Mouse (Mus musculus) mesoderm, embryonic 11.5 days (tissue): ENCODE data around the gene Gm29797.

Source experiments
- DNase-seq: peaks from one replicate; pipeline ENCODE4 v3.0.0-alpha.2; 2012; ENCODE audit warnings: low read depth, low spot score

Gene Gm29797

GRCm38 (mm10) chr2:181656734-181657133 is at the start of gene Gm29797:
TSS of gene Gm29797 (plus strand) at chr2:181657034.
- no peak for DNase-seq

DNA sequence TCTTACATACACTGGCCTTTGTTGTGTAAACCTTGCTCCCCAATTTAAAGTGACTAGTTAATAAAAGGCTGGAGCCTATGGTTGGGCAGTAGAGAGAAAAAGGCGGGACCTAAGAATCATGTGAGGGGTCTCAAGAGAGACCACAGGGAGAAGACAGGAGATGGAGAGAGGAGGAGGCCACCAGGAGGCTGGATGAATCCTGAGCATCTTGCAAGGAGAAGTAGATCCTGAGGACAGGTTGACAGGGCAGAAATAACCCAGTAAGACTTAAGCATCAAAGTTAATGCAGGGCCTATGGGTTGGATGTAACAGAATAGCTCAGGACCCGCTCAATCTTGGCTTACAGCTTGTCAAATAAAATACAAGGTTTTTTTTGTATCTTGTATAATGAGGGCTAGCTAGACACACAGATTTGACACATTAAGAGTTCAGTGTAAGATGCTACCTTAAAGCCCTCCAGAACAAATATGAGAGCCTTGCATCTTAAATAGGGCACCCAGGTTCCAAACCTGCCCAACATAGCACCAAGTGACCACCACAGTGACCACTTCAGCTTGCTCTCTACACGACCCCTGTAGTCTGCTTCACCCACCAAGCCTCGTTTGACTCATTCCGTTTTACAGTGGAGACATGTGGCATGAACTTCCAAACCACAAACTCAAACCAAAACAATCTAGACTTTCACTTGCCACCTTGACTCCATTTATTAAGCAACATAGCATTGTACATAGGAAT is 37.9 kb upstream of the Gm29797 start:
- no peak for DNase-seq

DNA sequence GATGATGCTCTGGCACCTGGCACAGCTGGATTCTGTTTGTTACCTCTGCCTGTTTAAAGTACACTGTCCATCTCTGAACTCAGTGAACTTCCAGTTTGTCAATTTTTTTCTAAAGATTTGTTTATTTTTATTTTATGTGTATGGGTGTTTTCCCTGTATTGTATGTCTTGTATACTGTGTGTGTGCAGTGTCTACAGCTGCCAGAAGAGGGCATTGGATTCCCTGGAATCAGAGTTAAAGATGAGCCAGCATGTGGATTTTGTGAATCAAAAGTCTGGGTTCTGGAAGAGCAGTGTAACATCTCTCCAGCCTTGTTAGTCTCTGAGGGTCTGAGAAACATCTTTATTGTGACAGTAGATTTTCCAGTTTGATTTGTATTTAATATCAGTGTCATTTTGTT is 33.4 kb upstream of the Gm29797 start:
- peak; percentile 6 for DNase-seq

DNA sequence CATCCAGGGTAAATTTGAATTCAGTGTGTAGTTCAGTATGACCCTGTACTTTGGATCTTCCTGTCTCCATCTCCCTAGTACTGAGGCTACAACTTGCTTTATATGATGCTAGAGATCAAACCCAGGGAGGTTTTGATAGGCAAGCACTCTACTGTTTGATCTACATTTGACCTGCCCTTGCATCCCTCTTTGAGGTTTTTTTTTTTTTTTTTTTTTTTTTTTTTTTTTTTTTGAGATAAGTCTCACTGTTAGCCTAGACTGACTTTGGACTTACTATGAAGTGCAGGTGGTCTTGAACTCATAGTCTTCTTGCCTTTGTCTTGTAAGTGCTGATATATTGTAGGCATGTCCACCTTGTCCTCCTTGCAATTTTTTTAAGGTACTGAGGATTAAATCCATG is 28.4 kb upstream of the Gm29797 start:
- DNase-seq = no peak

- no peak for DNase-seq
Measured at GRCm38 (mm10) chr2:181632624-181633023, 24.2 kb upstream of the Gm29797 start.

GRCm38 (mm10) chr2:181635865-181636264 is 21.0 kb upstream of the Gm29797 start:
- DNase-seq = no peak

DNA sequence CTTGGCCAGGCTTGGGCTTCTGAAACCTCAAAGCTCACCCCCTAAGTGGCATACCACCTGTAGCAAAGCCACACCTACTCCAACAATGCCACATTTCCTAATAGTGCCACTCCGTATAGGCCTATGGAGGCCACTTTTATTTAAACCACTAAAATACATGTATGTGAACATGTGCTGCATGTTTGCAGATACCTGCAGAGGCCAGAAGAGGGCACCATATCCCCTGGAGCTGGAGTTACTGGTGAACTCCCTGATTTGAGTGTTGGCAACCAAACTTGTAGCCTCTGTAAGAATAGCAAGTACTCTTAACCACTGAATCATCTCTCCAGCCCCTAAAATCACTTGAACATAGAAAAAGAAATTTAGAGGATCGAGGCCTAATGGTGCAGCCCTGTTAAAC is 12.5 kb upstream of the Gm29797 start:
- DNase-seq = peak; percentile 55

DNA sequence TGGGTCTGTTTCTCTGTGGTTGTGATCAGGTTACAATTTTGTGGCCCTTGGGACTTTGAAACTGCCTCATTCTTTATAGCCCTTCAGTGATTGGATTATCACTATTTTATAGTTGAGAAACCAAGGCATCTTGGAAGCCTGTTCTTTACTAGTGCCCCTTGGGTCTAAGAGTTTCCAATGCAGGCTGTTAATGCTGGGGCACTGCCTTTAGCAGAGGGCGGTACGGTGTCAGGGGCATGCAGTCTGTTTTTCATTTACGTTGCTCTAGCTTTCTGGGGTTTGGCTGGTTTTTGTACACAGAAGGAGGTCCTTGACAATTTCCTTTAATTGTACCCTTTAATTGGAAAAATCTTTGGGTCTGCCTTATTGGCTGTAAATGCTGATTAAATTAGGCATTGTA is 11.2 kb upstream of the Gm29797 start:
- no peak for DNase-seq

GRCm38 (mm10) chr2:181646626-181647472 is 10.0 kb upstream of the Gm29797 start:
- DNase-seq = no peak

DNA sequence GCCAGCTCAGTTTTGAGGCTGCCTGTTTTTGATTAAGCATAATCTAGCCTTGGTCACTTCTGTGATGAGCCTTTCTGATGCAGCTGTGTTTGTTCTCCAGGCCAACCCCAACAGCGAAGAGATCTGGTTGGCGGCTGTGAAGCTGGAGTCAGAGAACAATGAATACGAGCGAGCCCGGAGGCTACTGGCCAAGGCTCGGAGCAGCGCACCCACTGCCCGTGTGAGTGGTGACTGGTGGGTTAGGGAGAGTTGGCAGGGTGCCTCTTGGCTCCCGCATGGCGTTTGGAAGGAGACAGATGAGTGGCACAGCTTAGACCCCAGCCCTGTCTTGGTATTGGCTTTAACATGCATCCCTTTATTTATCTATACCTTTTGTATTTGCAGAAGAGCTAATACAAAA is 7.9 kb upstream of the Gm29797 start:
- no peak for DNase-seq

DNA sequence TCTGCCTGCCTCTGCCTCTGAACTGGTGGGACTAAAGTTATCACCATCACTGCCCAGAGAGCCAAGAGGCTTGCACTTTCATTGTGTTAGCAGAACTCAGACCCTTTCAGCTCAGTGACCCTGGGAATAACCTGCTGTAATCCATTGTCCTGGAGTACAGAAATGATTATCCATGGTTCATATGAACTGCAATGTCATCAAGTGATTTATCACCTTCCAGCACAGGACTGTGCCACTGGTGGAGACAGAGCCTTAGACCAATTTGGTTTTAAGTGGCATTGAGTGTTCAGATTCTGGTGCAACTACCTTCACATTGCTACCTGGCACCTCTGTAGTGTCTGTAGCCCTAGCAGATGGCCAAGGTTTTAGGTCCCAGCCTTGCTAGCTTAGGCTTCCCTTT is 3.8 kb upstream of the Gm29797 start:
- DNase-seq = no peak

- no peak for DNase-seq
Measured at GRCm38 (mm10) chr2:181653523-181653922, 3.3 kb upstream of the Gm29797 start.

- DNase-seq = no peak
Measured at GRCm38 (mm10) chr2:181657441-181657840, 607 bp downstream of the Gm29797 start.

DNA sequence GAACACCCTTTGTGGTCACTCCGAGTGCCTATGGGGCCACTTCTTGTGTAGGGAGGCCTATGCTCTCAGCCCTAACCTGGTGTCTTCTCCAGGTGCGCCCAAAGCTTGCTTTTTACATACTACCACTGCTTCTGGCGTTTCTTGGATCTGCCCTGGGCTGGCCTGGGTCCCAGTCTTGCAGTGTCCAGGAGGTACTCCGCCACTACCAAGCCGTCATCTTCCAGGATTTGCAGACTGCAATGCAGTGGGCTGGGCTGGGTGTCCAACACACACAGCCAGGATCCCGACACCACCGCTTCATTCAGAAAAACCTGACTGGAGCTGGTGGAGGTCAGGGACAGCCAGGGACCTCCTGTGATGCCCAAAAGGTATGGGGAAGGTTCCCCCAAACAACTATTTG is 1.7 kb downstream of the Gm29797 start:
- no peak for DNase-seq

- DNase-seq = no peak
Measured at GRCm38 (mm10) chr2:181658930-181659555, 2.2 kb downstream of the Gm29797 start.

GRCm38 (mm10) chr2:181659609-181660055 is 2.8 kb downstream of the Gm29797 start:
- DNase-seq = peak; percentile 74

DNA sequence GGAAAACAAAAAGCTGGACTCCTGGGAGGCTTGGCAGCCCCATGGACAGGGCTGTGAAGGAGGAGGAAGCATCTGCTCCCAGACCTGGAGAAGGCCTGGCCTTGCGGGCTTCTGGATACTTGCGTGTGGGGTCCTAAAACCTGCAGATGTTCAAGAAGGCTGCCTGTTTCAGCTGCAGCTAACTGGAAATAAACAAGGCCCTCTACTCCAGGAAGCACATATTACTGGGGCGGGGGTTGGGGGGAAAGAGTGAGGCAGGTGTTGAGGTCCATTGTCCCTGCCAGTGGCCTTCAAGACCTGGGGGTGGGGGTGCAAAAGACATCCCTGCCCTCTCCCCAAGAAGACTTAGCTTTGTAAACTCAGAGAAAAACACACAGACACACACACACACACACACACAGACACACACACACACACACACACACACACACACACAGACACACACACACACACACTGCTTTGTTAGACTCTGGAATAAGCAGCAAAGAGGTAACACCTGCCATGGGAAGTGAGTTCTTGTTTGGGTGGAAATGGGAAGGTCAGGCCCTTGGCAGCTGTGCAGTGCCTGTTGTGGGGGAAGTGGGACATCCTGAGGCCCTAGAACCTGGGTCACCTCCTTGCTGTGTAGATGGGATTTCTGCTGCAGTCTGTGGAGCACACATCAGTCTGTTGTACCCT is 5.9 kb downstream of the Gm29797 start:
- no peak for DNase-seq

DNA sequence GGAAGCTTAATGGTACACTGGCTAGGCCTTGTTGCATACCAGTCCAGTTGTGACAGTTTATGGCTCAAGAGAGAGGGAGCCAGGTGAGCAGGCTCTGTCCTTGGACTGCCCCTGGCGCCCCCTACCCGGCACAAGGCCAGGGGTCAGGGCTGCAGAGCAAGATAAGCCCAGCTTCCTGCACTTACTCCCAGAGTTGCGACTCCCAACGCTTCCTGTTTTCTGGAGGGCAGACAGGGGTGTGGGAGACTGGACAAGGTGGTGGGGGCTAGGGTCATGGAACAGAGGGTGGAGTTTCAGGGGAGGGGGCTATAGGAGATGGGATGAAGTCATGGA is 6.4 kb downstream of the Gm29797 start:
- no peak for DNase-seq

GRCm38 (mm10) chr2:181670285-181670912 is 13.6 kb downstream of the Gm29797 start:
- DNase-seq = no peak

- DNase-seq = no peak
Measured at GRCm38 (mm10) chr2:181670913-181671311, 14.1 kb downstream of the Gm29797 start.

GRCm38 (mm10) chr2:181671326-181671725 is 14.5 kb downstream of the Gm29797 start, which contains the start of gene Sox18:
TSS of gene Sox18 (minus strand) at chr2:181671640.
- no peak for DNase-seq
